Mouse (Mus musculus) cerebellum, postnatal 10 days (tissue): ENCODE measurements at regions not wholly inside any gene's neighbourhood (a gene's known extent, or its start where the extent isn't known, plus 50 kb on each side); places are given as distances from the start of the nearest gene placed in this dataset.

Source experiments
- DNase-seq, 2 experiments: peaks; one replicate each; pipeline ENCODE4 v3.0.0; 2021; ENCODE audit warnings: mixed read lengths in 2 of 2

- DNase-seq, result no peak
Measured at GRCm38 (mm10) chr12:51294971-51295477, 52.8 kb upstream of the G2e3 start.

GRCm38 (mm10) chr12:51278358-51278757, 69.5 kb upstream of the G2e3 start:
- DNase-seq, result no peak

- DNase-seq, result peak; percentile 33 to 74
Measured at GRCm38 (mm10) chr12:51275818-51276538, 71.9 kb upstream of the G2e3 start.

- DNase-seq, result peak; percentile 25 to 44
Measured at GRCm38 (mm10) chr12:51273486-51273885, 74.4 kb upstream of the G2e3 start.

- no peak for DNase-seq
Measured at GRCm38 (mm10) chr12:51242839-51243238, 105.0 kb upstream of the G2e3 start.

GRCm38 (mm10) chr12:51241131-51241781, 106.6 kb upstream of the G2e3 start:
- no peak for DNase-seq

- no peak for DNase-seq
Measured at GRCm38 (mm10) chr12:51211691-51212090, 136.2 kb upstream of the G2e3 start.

- DNase-seq, result no peak
Measured at GRCm38 (mm10) chr12:51196289-51196688, 151.6 kb upstream of the G2e3 start.

GRCm38 (mm10) chr12:51195136-51195535, 152.7 kb upstream of the G2e3 start:
- DNase-seq, result no peak

GRCm38 (mm10) chr12:51190754-51191153, 157.1 kb upstream of the G2e3 start:
- DNase-seq, result no peak

GRCm38 (mm10) chr12:51190186-51190585, 157.7 kb upstream of the G2e3 start:
- DNase-seq, result no peak

- peak; percentile 60 to 78 for DNase-seq
Measured at GRCm38 (mm10) chr12:51188229-51188628, 159.6 kb upstream of the G2e3 start.

- DNase-seq, result no peak
Measured at GRCm38 (mm10) chr12:51187726-51188125, 160.1 kb upstream of the G2e3 start.

- peak; percentile 80 to 87 for DNase-seq
Measured at GRCm38 (mm10) chr12:51185751-51186150, 162.1 kb upstream of the G2e3 start.

GRCm38 (mm10) chr12:51174906-51175756, 172.7 kb upstream of the G2e3 start:
- peak; percentile 16 to 21 for DNase-seq

GRCm38 (mm10) chr12:51165186-51165585, 182.7 kb upstream of the G2e3 start:
- peak; percentile 50 to 68 for DNase-seq

GRCm38 (mm10) chr12:51160995-51161394, 186.9 kb upstream of the G2e3 start:
- no peak for DNase-seq

GRCm38 (mm10) chr12:51160122-51160521, 187.7 kb upstream of the G2e3 start:
- DNase-seq, result no peak

- no peak for DNase-seq
Measured at GRCm38 (mm10) chr12:51147963-51148362, 199.9 kb upstream of the G2e3 start.

- DNase-seq, result no peak
Measured at GRCm38 (mm10) chr12:51143840-51144239, 204.0 kb upstream of the G2e3 start.

- no peak for DNase-seq
Measured at GRCm38 (mm10) chr12:51143196-51143595, 204.7 kb upstream of the G2e3 start.

GRCm38 (mm10) chr12:51133676-51134075, 214.2 kb upstream of the G2e3 start:
- peak; percentile 51 to 68 for DNase-seq

GRCm38 (mm10) chr12:51128274-51128673, 219.6 kb upstream of the G2e3 start:
- DNase-seq, result peak; percentile 35 to 58
